ENCODE assay signal across 7 mouse cellular contexts in genomic region chr7:130262528-130263232, GRCm38 (mm10).
DNase-seq lines count a peak whose midpoint lies in the region; ATAC-seq and TF ChIP-seq lines count a peak whose summit lies in the region.

No protein-coding gene starts in this region.

- H3K4me2 ChIP-seq in lung, postnatal 0 days (replicated peaks; ENCODE audit: low read depth, low read length) = peak overlapping the region; percentile 83
- H3K4me2 ChIP-seq in forebrain, embryonic 16.5 days (ENCODE audit: low read length) = peak overlapping the region; percentile 87
- peak overlapping the region; percentile 66 for H3K4me2 ChIP-seq in liver, embryonic 11.5 days
- H3K4me2 ChIP-seq in stomach, postnatal 0 days (replicated peaks; ENCODE audit: low read depth) = peak overlapping the region; percentile 72

- H3K4me3 ChIP-seq in lung, postnatal 0 days (ENCODE audit: low read depth, low read length) = peak overlapping the region; percentile 82
- H3K4me3 ChIP-seq in forebrain, embryonic 16.5 days (replicated peaks; ENCODE audit: low read length) = peak overlapping the region; percentile 75
- H3K4me3 ChIP-seq in liver, embryonic 11.5 days (ENCODE audit: low read depth, low read length) = peak overlapping the region; percentile 65; the same call in 1 of the 2 replicates
- peak overlapping the region; percentile 83 for H3K4me3 ChIP-seq in stomach, postnatal 0 days (ENCODE audit: low read depth, low read length)

- no peaks in the 10 kb centered on the region for H3K9me3 ChIP-seq in lung, postnatal 0 days (ENCODE audit: low read length)
- 0 out of 2 replicates have a peak, but pooled peaks cover 2% of the 10 kb centered on the region for H3K9me3 ChIP-seq in forebrain, embryonic 16.5 days (ENCODE audit: control insufficient read depth, low read length)
- H3K9me3 ChIP-seq in liver, embryonic 11.5 days (ENCODE audit: control insufficient read depth, low read length) = no peaks in the 10 kb centered on the region
- H3K9me3 ChIP-seq in stomach, postnatal 0 days (ENCODE audit: control insufficient read depth, low read length) = no peaks in the 10 kb centered on the region

- H3K4me1 ChIP-seq in lung, postnatal 0 days (ENCODE audit: insufficient read depth, low read depth, low read length) = peaks cover 23% of the 10 kb centered on the region; the same call in 1 of the 2 replicates
- H3K4me1 ChIP-seq in forebrain, embryonic 16.5 days (replicated peaks; ENCODE audit: control insufficient read depth, insufficient read depth, low read length) = peaks cover 64% of the 10 kb centered on the region
- peaks cover 12% of the 10 kb centered on the region for H3K4me1 ChIP-seq in liver, embryonic 11.5 days (replicated peaks; ENCODE audit: control insufficient read depth, insufficient read depth, low read length)
- peaks cover 16% of the 10 kb centered on the region for H3K4me1 ChIP-seq in stomach, postnatal 0 days (replicated peaks; ENCODE audit: control insufficient read depth, insufficient read depth)

- 0 out of 2 replicates have a peak overlapping the region, but pooled peaks have one; percentile 89 for H3K27ac ChIP-seq in lung, postnatal 0 days (ENCODE audit: low read length)
- H3K27ac ChIP-seq in forebrain, embryonic 16.5 days (ENCODE audit: low read length) = peak overlapping the region; percentile 68
- H3K27ac ChIP-seq in liver, embryonic 11.5 days (ENCODE audit: low read depth, low read length) = no peak overlapping the region
- peak overlapping the region; percentile 93 for H3K27ac ChIP-seq in stomach, postnatal 0 days (replicated peaks)

- TF ChIP-seq CTCF in lung, postnatal 0 days (IDR thresholded peaks at IDR 0.05) = no peak
- TF ChIP-seq CTCF in stomach, postnatal 0 days (IDR thresholded peaks at IDR 0.05; ENCODE audit: low read depth) = no peak

- WGBS in lung, postnatal 0 days = 50% methylated on average over 17 of the region's 17 CpGs
- WGBS in forebrain, embryonic 16.5 days = 8% methylated on average over 17 of the region's 17 CpGs
- 40% methylated on average over 17 of the region's 17 CpGs for WGBS in liver, embryonic 11.5 days
- WGBS in stomach, postnatal 0 days = 33% methylated on average over 17 of the region's 17 CpGs

- H3K27me3 ChIP-seq in lung, postnatal 0 days (replicated peaks; ENCODE audit: insufficient read depth, low read length) = no peaks in the 10 kb centered on the region
- no peaks in the 10 kb centered on the region for H3K27me3 ChIP-seq in forebrain, embryonic 16.5 days (replicated peaks; ENCODE audit: control insufficient read depth, insufficient read depth, low read length)
- H3K27me3 ChIP-seq in liver, embryonic 11.5 days (replicated peaks; ENCODE audit: control insufficient read depth, insufficient read depth, low read length) = peaks cover 55% of the 10 kb centered on the region
- no peaks in the 10 kb centered on the region for H3K27me3 ChIP-seq in stomach, postnatal 0 days (ENCODE audit: control insufficient read depth, insufficient read depth, low read length)

- no peaks in the 10 kb centered on the region for H3K36me3 ChIP-seq in lung, postnatal 0 days (ENCODE audit: insufficient read depth, low read length)
- no peaks in the 10 kb centered on the region for H3K36me3 ChIP-seq in forebrain, embryonic 16.5 days (ENCODE audit: control insufficient read depth, insufficient read depth)
- H3K36me3 ChIP-seq in liver, embryonic 11.5 days (ENCODE audit: control insufficient read depth, insufficient read depth, low read length) = no peaks in the 10 kb centered on the region
- peaks cover 5% of the 10 kb centered on the region; the same call in 1 of the 2 replicates for H3K36me3 ChIP-seq in stomach, postnatal 0 days (ENCODE audit: control insufficient read depth, insufficient read depth, low read length)

- no peak for DNase-seq in lung, postnatal 0 days (ENCODE audit: low spot score)
- DNase-seq in lung, postnatal 10 days = no peak
- no peak for DNase-seq in liver, embryonic 11.5 days (ENCODE audit: low spot score)
- DNase-seq in stomach, postnatal 0 days (ENCODE audit: low spot score) = no peak
- DNase-seq in left cerebral cortex, adult 18-20 months (ENCODE audit: low spot score in 2 of 2) = no peak
- no peak for DNase-seq in right cerebral cortex, postnatal 25 days

- TF ChIP-seq EP300 in lung, postnatal 0 days (IDR thresholded peaks at IDR 0.05) = no peak
- TF ChIP-seq EP300 in stomach, postnatal 0 days (optimal IDR thresholded peaks at IDR 0.05) = no peak

- ATAC-seq in lung, postnatal 0 days = no peak
- no peak for ATAC-seq in forebrain, embryonic 16.5 days
- no peak for ATAC-seq in liver, embryonic 11.5 days (replicated peaks; ENCODE audit: low FRiP score)
- ATAC-seq in stomach, postnatal 0 days (ENCODE audit: low FRiP score, low TSS enrichment) = no peak

- 0 out of 2 replicates have a peak overlapping the region, but pooled peaks have one; percentile 65 for H3K9ac ChIP-seq in lung, postnatal 0 days (replicated peaks; ENCODE audit: low read depth)
- peak overlapping the region; percentile 84 for H3K9ac ChIP-seq in forebrain, embryonic 16.5 days (replicated peaks; ENCODE audit: low read depth, low read length)
- no peak overlapping the region for H3K9ac ChIP-seq in liver, embryonic 11.5 days (ENCODE audit: low read depth, low read length)
- peak overlapping the region; percentile 91 for H3K9ac ChIP-seq in stomach, postnatal 0 days (ENCODE audit: low read length)
